Mouse (Mus musculus) heart, embryonic 13.5 days (tissue): ENCODE measurements around the gene Mylk2. TPM values are rescaled to one million over a fixed set of nuclear protein-coding genes. Genes with fewer than 3 reads are reported as not detected.

ENCODE experiments used
- ATAC-seq: fragments of 200-750 bp; cut with Nextera tagmentation; 2 replicates; pipeline ENCODE4 v1.8.0; 2017; ENCODE audit warnings: moderate TSS enrichment; ENCODE audit not compliant: insufficient number of reproducible peaks, low FRiP score, low TSS enrichment; ENCODE audit errors: extremely low read depth
- H3K27ac ChIP-seq: fragments of 300-500 bp; sonication (generic); replicated peaks from 2 replicates; pipeline ENCODE4 v1.5.1; 2015; ENCODE audit warnings: moderate library complexity, mild to moderate bottlenecking, inconsistent platforms
- H3K27me3 ChIP-seq: fragments of 300-500 bp; sonication (generic); replicated peaks from 2 replicates; pipeline ENCODE4 v1.6.1; 2015; ENCODE audit warnings: mild to moderate bottlenecking, inconsistent platforms
- H3K36me3 ChIP-seq: fragments of 300-500 bp; sonication (generic); 2 replicates; pipeline ENCODE4 v1.6.1; 2015; ENCODE audit warnings: mild to moderate bottlenecking, inconsistent platforms
- H3K4me1 ChIP-seq: fragments of 300-500 bp; sonication (generic); 2 replicates; pipeline ENCODE4 v1.6.1; 2015; ENCODE audit warnings: inconsistent platforms
- H3K4me2 ChIP-seq: fragments of 300-500 bp; sonication (generic); 2 replicates; pipeline ENCODE4 v1.6.1; 2015; ENCODE audit warnings: inconsistent platforms, mild to moderate bottlenecking, moderate library complexity
- H3K4me3 ChIP-seq: fragments of 300-500 bp; sonication (generic); 2 replicates; pipeline ENCODE4 v1.5.1; 2015; ENCODE audit warnings: moderate library complexity, mild to moderate bottlenecking, inconsistent platforms
- H3K9ac ChIP-seq: fragments of 300-500 bp; sonication (generic); 2 replicates; pipeline ENCODE4 v1.6.1; 2015; ENCODE audit warnings: inconsistent platforms, mild to moderate bottlenecking, moderate library complexity
- H3K9me3 ChIP-seq: fragments of 300-500 bp; sonication (generic); 2 replicates; pipeline ENCODE4 v1.6.1; 2016; ENCODE audit warnings: inconsistent platforms
- WGBS: fragments of 180-500 bp; shearing (Covaris S2); methylation state at CpG from one replicate; pipeline ENCODE4 v1.1.7; 2015; ENCODE audit warnings: mixed read lengths; 5-methylcytosine and 5-hydroxymethylcytosine counted together
- polyA plus RNA-seq: library from polyadenylated mRNA; unstranded; fragments of >200 nt; fragmentation: Nextera tagmentation; extraction: Ambion mirVana; gene quantifications from 2 replicates; pipeline ENCODE4 v1.2.1, GENCODE M21; 2015

Mylk2 gene
- polyA plus RNA-seq: 0.19 and 0.29 TPM in 2 replicates

- Histone ChIP-seq H3K36me3 (no peaks in the 10 kb centered on the region), H3K9ac (no peak within 1 kb of the TSS), H3K27ac (no peak within 1 kb of the TSS), H3K4me1 (peaks cover 32% of the 10 kb centered on the region), H3K4me2 (no peak within 1 kb of the TSS), H3K4me3 (no peak within 1 kb of the TSS), H3K27me3 (peaks cover 60% of the 10 kb centered on the region), H3K9me3 (no peaks in the 10 kb centered on the region)
- 23% methylated on average over 11 of the region's 12 CpGs for WGBS
- ATAC-seq: no peak
Measured at GRCm38 (mm10) chr2:152911031-152911430, at the start of gene Mylk2. TSS of gene Mylk2 (plus strand) at chr2:152911352.

GRCm38 (mm10) chr2:152861891-152862290, 49.3 kb upstream of the Mylk2 start:
- no peak overlapping the region for H3K27ac ChIP-seq
- no peaks in the 10 kb centered on the region for H3K27me3 ChIP-seq
- WGBS: 94% methylated on average over 1 of the region's 1 CpGs
- no peaks in the 10 kb centered on the region for H3K9me3 ChIP-seq
- 0 out of 2 replicates have a peak, but pooled peaks cover 4% of the 10 kb centered on the region for H3K4me1 ChIP-seq
- no peak overlapping the region for H3K4me3 ChIP-seq
- H3K36me3 ChIP-seq: peaks cover 74% of the 10 kb centered on the region
- no peak overlapping the region for H3K9ac ChIP-seq
- H3K4me2 ChIP-seq: no peak overlapping the region
- no peak for ATAC-seq

GRCm38 (mm10) chr2:152862638-152863037, 48.5 kb upstream of the Mylk2 start:
- Histone ChIP-seq H3K9me3 (no peaks in the 10 kb centered on the region), H3K9ac (no peak overlapping the region), H3K27me3 (no peaks in the 10 kb centered on the region), H3K4me3 (no peak overlapping the region), H3K27ac (no peak overlapping the region), H3K4me1 (0 out of 2 replicates have a peak, but pooled peaks cover 4% of the 10 kb centered on the region), H3K36me3 (peaks cover 74% of the 10 kb centered on the region), H3K4me2 (no peak overlapping the region)
- no peak for ATAC-seq
- WGBS: 79% methylated on average over 3 of the region's 3 CpGs

GRCm38 (mm10) chr2:152863346-152863745, 47.8 kb upstream of the Mylk2 start:
- no peak overlapping the region for H3K27ac ChIP-seq
- no peak for ATAC-seq
- H3K4me1 ChIP-seq: 0 out of 2 replicates have a peak, but pooled peaks cover 4% of the 10 kb centered on the region
- H3K4me3 ChIP-seq: no peak overlapping the region
- WGBS: 93% methylated on average over 6 of the region's 6 CpGs
- no peak overlapping the region for H3K4me2 ChIP-seq
- no peak overlapping the region for H3K9ac ChIP-seq
- H3K36me3 ChIP-seq: peaks cover 72% of the 10 kb centered on the region
- H3K27me3 ChIP-seq: no peaks in the 10 kb centered on the region
- H3K9me3 ChIP-seq: no peaks in the 10 kb centered on the region

DNA sequence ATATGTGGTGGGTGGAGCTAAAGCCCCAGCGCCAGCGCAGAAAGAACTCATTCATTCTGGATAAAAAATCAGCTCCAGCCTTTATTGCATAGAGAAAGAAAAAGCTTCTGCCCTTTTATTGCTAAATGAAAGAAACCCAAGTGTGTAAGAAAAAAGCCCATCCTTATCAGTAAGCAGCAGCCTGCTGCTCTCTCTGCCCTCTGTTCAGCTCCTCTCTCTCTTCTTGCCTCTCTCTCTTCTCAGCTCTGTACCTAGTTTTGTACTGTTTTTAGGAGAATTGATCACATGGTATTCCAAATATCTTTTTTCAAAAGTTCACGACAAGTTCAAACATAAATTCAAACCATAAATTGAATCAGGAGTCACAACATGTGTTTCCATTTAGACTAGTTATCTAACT, 32.9 kb upstream of the Mylk2 start:
- 97% methylated on average over 3 of the region's 3 CpGs for WGBS
- Histone ChIP-seq H3K4me3 (no peak overlapping the region), H3K9me3 (no peaks in the 10 kb centered on the region), H3K4me2 (no peak overlapping the region), H3K27ac (no peak overlapping the region), H3K4me1 (no peaks in the 10 kb centered on the region), H3K9ac (no peak overlapping the region), H3K27me3 (no peaks in the 10 kb centered on the region), H3K36me3 (peaks cover 93% of the 10 kb centered on the region)
- ATAC-seq: no peak

- peaks cover 94% of the 10 kb centered on the region for H3K36me3 ChIP-seq
- 93% methylated on average over 13 of the region's 13 CpGs for WGBS
Measured at GRCm38 (mm10) chr2:152880898-152881297, 30.3 kb upstream of the Mylk2 start.

DNA sequence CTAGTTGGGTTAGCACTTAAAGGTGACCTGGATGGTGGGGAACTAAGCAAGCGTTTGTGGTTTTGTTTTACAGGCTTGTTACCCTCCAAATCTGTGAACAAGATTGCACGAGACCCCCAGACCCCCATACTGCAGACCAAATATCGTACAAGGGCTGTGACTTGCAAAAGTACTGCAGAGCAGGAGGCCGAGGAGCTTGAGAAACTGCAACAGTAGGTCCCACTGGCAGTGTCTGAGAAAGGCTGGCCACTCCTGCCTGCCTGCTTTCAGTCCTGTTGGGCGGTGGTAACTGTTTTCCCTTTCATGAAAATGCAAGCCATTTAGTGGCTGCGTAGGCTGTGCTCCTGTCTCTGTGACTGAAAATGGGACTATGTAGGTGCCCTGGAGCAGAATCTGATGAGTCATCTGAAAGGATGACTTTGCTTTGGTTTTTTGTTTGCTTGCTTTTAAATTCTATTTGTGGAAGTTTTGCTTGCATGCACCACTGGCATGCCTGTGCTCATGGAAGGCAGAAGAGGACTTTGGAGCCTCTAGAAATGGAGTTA, 27.0 kb upstream of the Mylk2 start:
- Histone ChIP-seq H3K36me3 (peaks cover 97% of the 10 kb centered on the region), H3K4me2 (no peak overlapping the region), H3K9me3 (no peaks in the 10 kb centered on the region), H3K27me3 (no peaks in the 10 kb centered on the region), H3K4me3 (no peak overlapping the region), H3K27ac (no peak overlapping the region), H3K9ac (no peak overlapping the region), H3K4me1 (no peaks in the 10 kb centered on the region)
- 93% methylated on average over 6 of the region's 6 CpGs for WGBS
- ATAC-seq: no peak

More at GRCm38 (mm10) chr2:152880898-152881297, 30.3 kb upstream of the Mylk2 start:
- no peaks in the 10 kb centered on the region for H3K9me3 ChIP-seq
- no peaks in the 10 kb centered on the region for H3K4me1 ChIP-seq
- H3K27me3 ChIP-seq: no peaks in the 10 kb centered on the region
- no peak overlapping the region for H3K9ac ChIP-seq
- no peak overlapping the region for H3K4me2 ChIP-seq
- no peak for ATAC-seq
- H3K27ac ChIP-seq: no peak overlapping the region
- no peak overlapping the region for H3K4me3 ChIP-seq

DNA sequence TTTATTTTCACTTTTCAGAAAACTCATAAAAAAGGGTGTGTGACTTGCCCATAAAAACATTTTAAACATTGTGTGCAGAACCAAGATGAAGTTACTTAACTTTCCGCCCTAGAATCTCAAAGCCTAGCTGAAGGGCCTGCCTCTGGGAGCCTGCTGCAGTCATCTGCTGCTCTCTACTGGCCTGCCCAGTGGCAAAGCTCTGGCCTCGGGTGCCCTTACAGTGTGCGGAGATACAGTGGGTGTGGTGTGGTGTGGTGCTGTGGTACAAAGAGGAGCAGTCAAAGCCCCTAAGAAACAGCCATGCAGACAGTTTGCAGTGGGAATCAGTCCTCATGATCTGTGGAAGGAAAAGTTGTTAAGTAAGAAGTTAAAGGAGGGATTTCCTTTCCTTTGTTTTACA, 23.9 kb upstream of the Mylk2 start:
- no peak overlapping the region for H3K4me3 ChIP-seq
- H3K27me3 ChIP-seq: no peaks in the 10 kb centered on the region
- WGBS: 85% methylated on average over 3 of the region's 3 CpGs
- H3K9me3 ChIP-seq: no peaks in the 10 kb centered on the region
- H3K4me2 ChIP-seq: no peak overlapping the region
- ATAC-seq: no peak
- H3K9ac ChIP-seq: no peak overlapping the region
- H3K4me1 ChIP-seq: no peaks in the 10 kb centered on the region
- peaks cover 95% of the 10 kb centered on the region for H3K36me3 ChIP-seq
- H3K27ac ChIP-seq: no peak overlapping the region

DNA sequence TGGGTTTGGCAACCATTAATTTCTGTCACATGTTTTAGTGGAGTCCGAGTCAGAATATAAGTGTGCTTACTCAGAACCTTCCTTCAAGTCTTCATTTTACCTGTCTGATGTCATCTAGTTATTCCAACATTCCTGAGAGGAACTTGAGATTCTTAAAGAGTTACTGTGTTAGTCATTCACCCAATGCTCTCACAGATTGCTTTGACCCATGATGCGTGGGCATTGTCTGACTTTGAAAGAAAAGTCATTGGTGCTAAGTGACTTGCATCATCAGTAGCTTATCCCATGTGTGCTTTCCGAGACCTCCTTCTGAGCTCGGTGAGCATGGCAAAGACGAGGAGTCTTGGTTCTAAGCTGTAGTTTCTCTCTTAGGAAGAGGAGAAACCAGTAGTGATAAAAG, 22.4 kb upstream of the Mylk2 start:
- Histone ChIP-seq H3K4me1 (no peaks in the 10 kb centered on the region), H3K9ac (no peak overlapping the region), H3K27ac (no peak overlapping the region), H3K9me3 (no peaks in the 10 kb centered on the region), H3K36me3 (peaks cover 96% of the 10 kb centered on the region), H3K4me3 (no peak overlapping the region), H3K4me2 (no peak overlapping the region), H3K27me3 (no peaks in the 10 kb centered on the region)
- no peak for ATAC-seq
- 93% methylated on average over 5 of the region's 5 CpGs for WGBS

DNA sequence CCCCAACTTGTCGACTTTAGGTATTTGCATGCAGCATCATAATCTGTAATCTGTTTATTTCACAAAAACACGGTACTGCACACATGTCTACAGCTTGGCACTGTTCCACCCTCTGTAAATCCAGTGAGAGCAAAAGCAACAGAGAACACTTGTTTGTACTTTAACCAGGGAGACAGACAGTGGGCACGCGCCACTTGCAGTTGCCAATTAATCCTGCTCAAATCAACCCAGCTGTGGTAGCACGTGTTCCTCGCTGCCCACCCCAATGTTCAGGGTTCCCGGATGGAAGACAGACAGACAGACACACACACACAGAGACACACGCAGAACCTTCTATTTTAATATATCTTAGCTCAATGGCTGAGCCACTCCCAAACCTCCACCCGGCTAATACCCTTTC, 15.3 kb upstream of the Mylk2 start:
- H3K4me2 ChIP-seq: no peak overlapping the region
- 92% methylated on average over 9 of the region's 9 CpGs for WGBS
- H3K36me3 ChIP-seq: peaks cover 82% of the 10 kb centered on the region
- H3K4me3 ChIP-seq: no peak overlapping the region
- no peak for ATAC-seq
- no peak overlapping the region for H3K9ac ChIP-seq
- no peaks in the 10 kb centered on the region for H3K9me3 ChIP-seq
- H3K4me1 ChIP-seq: no peaks in the 10 kb centered on the region
- no peaks in the 10 kb centered on the region for H3K27me3 ChIP-seq
- no peak overlapping the region for H3K27ac ChIP-seq

DNA sequence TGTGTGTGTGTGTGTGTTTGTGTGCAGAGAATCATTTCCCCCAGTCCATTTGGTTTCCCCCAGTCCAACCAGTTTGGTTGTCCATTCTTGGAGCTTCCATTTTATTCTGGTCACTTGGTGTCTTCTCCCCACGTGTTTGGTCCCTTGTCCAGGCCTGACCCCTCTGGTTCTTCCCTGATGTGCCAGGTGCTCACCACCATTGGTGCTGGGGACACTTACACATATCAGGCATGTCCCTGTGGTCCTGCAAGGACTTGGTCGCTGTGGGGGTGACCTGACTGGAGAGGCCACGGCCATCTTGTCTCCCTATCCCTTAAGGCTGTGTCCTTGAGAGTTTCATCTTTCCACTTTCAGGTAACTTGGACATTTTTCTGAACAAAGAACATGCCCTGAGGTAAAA, 14.2 kb upstream of the Mylk2 start:
- H3K36me3 ChIP-seq: peaks cover 71% of the 10 kb centered on the region
- ATAC-seq: no peak
- 81% methylated on average over 3 of the region's 3 CpGs for WGBS
- no peak overlapping the region for H3K4me2 ChIP-seq
- H3K9ac ChIP-seq: no peak overlapping the region
- H3K4me1 ChIP-seq: no peaks in the 10 kb centered on the region
- H3K4me3 ChIP-seq: no peak overlapping the region
- H3K9me3 ChIP-seq: no peaks in the 10 kb centered on the region
- H3K27ac ChIP-seq: no peak overlapping the region
- H3K27me3 ChIP-seq: no peaks in the 10 kb centered on the region

DNA sequence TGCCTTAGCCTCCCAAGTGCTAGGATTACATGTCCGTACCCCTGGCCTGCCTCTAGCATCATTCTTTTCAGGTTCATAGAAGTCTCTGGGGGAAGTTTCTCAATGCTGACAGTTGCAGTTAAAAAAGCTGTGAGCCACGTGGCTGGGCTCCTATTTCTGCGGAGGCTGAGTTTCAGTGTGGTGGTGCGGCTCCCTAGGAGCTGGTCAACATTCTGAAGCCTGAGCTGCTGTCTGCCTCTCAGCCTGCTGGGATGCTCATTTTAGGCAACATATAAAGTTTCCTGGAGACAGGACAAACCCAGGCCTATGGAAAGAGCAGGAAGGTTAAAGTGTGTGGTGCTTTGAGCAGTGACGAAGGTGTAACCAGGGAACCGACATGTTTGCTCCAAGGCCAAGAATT, 12.1 kb upstream of the Mylk2 start:
- 86% methylated on average over 6 of the region's 6 CpGs for WGBS
- Histone ChIP-seq H3K36me3 (peaks cover 50% of the 10 kb centered on the region), H3K4me1 (peaks cover 8% of the 10 kb centered on the region), H3K4me3 (no peak overlapping the region), H3K4me2 (no peak overlapping the region), H3K27ac (no peak overlapping the region), H3K9me3 (no peaks in the 10 kb centered on the region), H3K9ac (no peak overlapping the region), H3K27me3 (no peaks in the 10 kb centered on the region)
- no peak for ATAC-seq
